Mouse (Mus musculus): Measurements from ENCODE around the gene Crb3. TPM values are rescaled to one million over a fixed set of nuclear protein-coding genes. Genes with fewer than 3 reads are reported as not detected.
A peak's percentile ranks its signal among the peaks of the same experiment; 100 is the strongest.

The Crb3 gene
- polyA plus RNA-seq, 1 experiment from 2014 or later, result 2.5 TPM

- Histone ChIP-seq H3K4me3 (no peak overlapping the region; the same call in 1 of the 2 replicates), H3K9me3 (replicated peaks) (no peaks in the 10 kb centered on the region), H3K27me3 (replicated peaks) (peaks cover 78% of the 10 kb centered on the region), H3K4me2 (no peak overlapping the region), H3K27ac (no peak overlapping the region), H3K9ac (no peak overlapping the region), H3K36me3 (no peaks in the 10 kb centered on the region), H3K4me1 (peaks cover 54% of the 10 kb centered on the region)
- 29% methylated on average over 8 of the region's 8 CpGs for WGBS (ENCODE audit: insufficient replicate concordance)
- ATAC-seq, result no peak
These were observed 4.1 kb downstream of the Crb3 start for GRCm38 (mm10) chr17:57063031-57063430.

- Histone ChIP-seq H3K9ac (no peak overlapping the region), H3K27me3 (replicated peaks) (peaks cover 67% of the 10 kb centered on the region), H3K9me3 (replicated peaks) (no peaks in the 10 kb centered on the region), H3K36me3 (no peaks in the 10 kb centered on the region), H3K27ac (no peak overlapping the region), H3K4me3 (no peak overlapping the region), H3K4me1 (peaks cover 28% of the 10 kb centered on the region), H3K4me2 (peak overlapping the region; percentile 18; the same call in 1 of the 2 replicates)
- no peak for ATAC-seq
- 18% methylated on average over 5 of the region's 5 CpGs for WGBS (ENCODE audit: insufficient replicate concordance)
These were observed 8.0 kb downstream of the Crb3 start for GRCm38 (mm10) chr17:57066908-57067307.

GRCm38 (mm10) chr17:57070272-57070671 lies 11.4 kb downstream of the Crb3 start:
- Histone ChIP-seq H3K9me3 (replicated peaks) (no peaks in the 10 kb centered on the region), H3K36me3 (no peaks in the 10 kb centered on the region), H3K9ac (no peak overlapping the region), H3K27me3 (replicated peaks) (peaks cover 46% of the 10 kb centered on the region), H3K4me2 (no peak overlapping the region), H3K4me3 (no peak overlapping the region), H3K4me1 (peaks cover 21% of the 10 kb centered on the region), H3K27ac (no peak overlapping the region)
- no peak for ATAC-seq
- WGBS (ENCODE audit: insufficient replicate concordance), result 27% methylated on average over 9 of the region's 9 CpGs

- Histone ChIP-seq H3K27ac (no peak overlapping the region), H3K9me3 (replicated peaks) (no peaks in the 10 kb centered on the region), H3K4me2 (peak overlapping the region; percentile 19), H3K9ac (no peak overlapping the region), H3K27me3 (replicated peaks) (peaks cover 42% of the 10 kb centered on the region), H3K4me3 (no peak overlapping the region), H3K4me1 (peaks cover 21% of the 10 kb centered on the region), H3K36me3 (no peaks in the 10 kb centered on the region)
- WGBS (ENCODE audit: insufficient replicate concordance), result 16% methylated on average over 11 of the region's 11 CpGs
- ATAC-seq, result peak; percentile 22; the same call in 1 of the 2 replicates
These were observed 11.8 kb downstream of the Crb3 start for GRCm38 (mm10) chr17:57070699-57071098.

GRCm38 (mm10) chr17:57076916-57077315 lies 18.0 kb downstream of the Crb3 start:
- 40% methylated on average over 3 of the region's 3 CpGs for WGBS (ENCODE audit: insufficient replicate concordance)
- H3K36me3 ChIP-seq, result no peaks in the 10 kb centered on the region
- H3K4me3 ChIP-seq, result no peak overlapping the region
- H3K9me3 ChIP-seq (replicated peaks), result no peaks in the 10 kb centered on the region
- no peak for ATAC-seq
- H3K9ac ChIP-seq, result no peak overlapping the region
- no peak overlapping the region for H3K4me2 ChIP-seq
- no peak overlapping the region for H3K27ac ChIP-seq
- H3K4me1 ChIP-seq, result peaks cover 16% of the 10 kb centered on the region
- peaks cover 12% of the 10 kb centered on the region; the same call in 1 of the 2 replicates for H3K27me3 ChIP-seq (replicated peaks)

- Histone ChIP-seq H3K36me3 (no peaks in the 10 kb centered on the region), H3K4me1 (peaks cover 16% of the 10 kb centered on the region), H3K27ac (no peak within 1 kb of the TSS), H3K27me3 (replicated peaks) (0 out of 2 replicates have a peak, but pooled peaks cover 5% of the 10 kb centered on the region), H3K9me3 (replicated peaks) (no peaks in the 10 kb centered on the region), H3K4me3 (0 out of 2 replicates have a peak within 1 kb of the TSS, but pooled peaks have one; percentile 7), H3K9ac (no peak within 1 kb of the TSS; the same call in 1 of the 2 replicates), H3K4me2 (peak within 1 kb of the TSS; percentile 39)
- WGBS (ENCODE audit: insufficient replicate concordance), result 20% methylated on average over 6 of the region's 6 CpGs
- ATAC-seq, result peak; percentile 60
These were observed 19.4 kb downstream of the Crb3 start, which contains the start of gene Dennd1c for GRCm38 (mm10) chr17:57078336-57078735. Dennd1c (minus strand) TSS chr17:57078514.

GRCm38 (mm10) chr17:57079919-57080318 lies 21.0 kb downstream of the Crb3 start:
- Histone ChIP-seq H3K27me3 (replicated peaks) (no peaks in the 10 kb centered on the region; the same call in 1 of the 2 replicates), H3K9me3 (replicated peaks) (no peaks in the 10 kb centered on the region), H3K36me3 (no peaks in the 10 kb centered on the region), H3K4me1 (peaks cover 16% of the 10 kb centered on the region), H3K4me2 (no peak overlapping the region), H3K27ac (no peak overlapping the region), H3K4me3 (no peak overlapping the region), H3K9ac (no peak overlapping the region)
- ATAC-seq, result no peak
- 57% methylated on average over 3 of the region's 3 CpGs for WGBS (ENCODE audit: insufficient replicate concordance)

GRCm38 (mm10) chr17:57081234-57081842 lies 22.4 kb downstream of the Crb3 start:
- Histone ChIP-seq H3K4me1 (peaks cover 16% of the 10 kb centered on the region), H3K27me3 (replicated peaks) (peaks cover 11% of the 10 kb centered on the region), H3K9ac (no peak overlapping the region), H3K27ac (no peak overlapping the region), H3K4me2 (no peak overlapping the region), H3K36me3 (no peaks in the 10 kb centered on the region), H3K4me3 (no peak overlapping the region), H3K9me3 (replicated peaks) (no peaks in the 10 kb centered on the region)
- 84% methylated on average over 31 of the region's 31 CpGs for WGBS (ENCODE audit: insufficient replicate concordance)
- ATAC-seq, result no peak

GRCm38 (mm10) chr17:57082481-57082880 lies 23.6 kb downstream of the Crb3 start:
- WGBS (ENCODE audit: insufficient replicate concordance), result 64% methylated on average over 5 of the region's 5 CpGs
- ATAC-seq, result no peak
- Histone ChIP-seq H3K9ac (no peak overlapping the region), H3K4me2 (no peak overlapping the region), H3K36me3 (no peaks in the 10 kb centered on the region), H3K4me1 (peaks cover 18% of the 10 kb centered on the region), H3K27ac (no peak overlapping the region), H3K9me3 (replicated peaks) (no peaks in the 10 kb centered on the region), H3K4me3 (no peak overlapping the region), H3K27me3 (replicated peaks) (peaks cover 23% of the 10 kb centered on the region)

- no peaks in the 10 kb centered on the region for H3K9me3 ChIP-seq (replicated peaks)
- H3K36me3 ChIP-seq, result no peaks in the 10 kb centered on the region
- H3K4me2 ChIP-seq, result no peak overlapping the region
- ATAC-seq, result no peak
- WGBS (ENCODE audit: insufficient replicate concordance), result 70% methylated on average over 11 of the region's 11 CpGs
- no peak overlapping the region for H3K4me3 ChIP-seq
- no peak overlapping the region for H3K27ac ChIP-seq
- peaks cover 7% of the 10 kb centered on the region for H3K4me1 ChIP-seq
- H3K27me3 ChIP-seq (replicated peaks), result peaks cover 54% of the 10 kb centered on the region
- no peak overlapping the region for H3K9ac ChIP-seq
These were observed 27.3 kb downstream of the Crb3 start for GRCm38 (mm10) chr17:57085970-57086757.

- H3K27ac ChIP-seq, result no peak within 1 kb of the TSS
- no peak within 1 kb of the TSS for H3K9ac ChIP-seq
- no peaks in the 10 kb centered on the region for H3K9me3 ChIP-seq (replicated peaks)
- no peaks in the 10 kb centered on the region for H3K36me3 ChIP-seq
- H3K4me2 ChIP-seq, result peak within 1 kb of the TSS; percentile 49
- peaks cover 7% of the 10 kb centered on the region for H3K4me1 ChIP-seq
- peak; percentile 37; the same call in 1 of the 2 replicates for ATAC-seq
- 4% methylated on average over 31 of the region's 31 CpGs for WGBS (ENCODE audit: insufficient replicate concordance)
- peak within 1 kb of the TSS; percentile 26 for H3K4me3 ChIP-seq
- H3K27me3 ChIP-seq (replicated peaks), result peaks cover 55% of the 10 kb centered on the region
These were observed 28.3 kb downstream of the Crb3 start, which contains the start of gene Tubb4a for GRCm38 (mm10) chr17:57087049-57087832. Tubb4a (minus strand) TSS chr17:57087782.

Measured in liver, embryonic 12.5 days (tissue).